Mouse (Mus musculus): ENCODE results near the gene Slc9a9.

DNA sequence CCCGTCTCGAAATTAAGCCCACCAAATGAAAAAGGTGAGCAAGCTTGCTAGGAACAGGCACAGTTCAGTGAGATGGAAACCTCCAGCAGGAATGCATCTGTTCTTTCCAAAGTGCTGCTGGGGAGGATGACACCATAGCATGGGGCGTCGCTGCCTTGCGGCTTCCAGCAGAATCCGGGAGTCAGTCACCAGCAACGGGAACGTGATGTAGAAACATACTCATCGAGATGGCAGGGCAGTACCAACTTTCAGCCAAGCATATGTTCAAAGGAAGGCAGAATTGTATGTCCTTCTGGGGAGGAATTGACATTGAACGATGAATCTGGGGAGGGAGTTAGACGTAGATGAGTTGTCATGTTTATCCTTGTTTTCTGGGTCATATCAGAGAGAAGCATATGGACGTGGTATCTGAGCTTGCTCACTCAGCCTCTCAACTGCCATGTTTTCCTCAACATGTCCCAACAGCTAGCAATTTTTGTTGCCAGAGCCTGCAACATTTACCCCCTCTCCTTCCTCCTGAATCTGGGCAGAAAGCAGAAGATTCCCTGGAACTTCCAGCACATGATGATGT lies 350.5 kb downstream of the Slc9a9 start:
- no peak for TF ChIP-seq POLR2A (IDR thresholded peaks at IDR 0.05; ENCODE audit: borderline replicate concordance, control insufficient read depth, low read depth, low read length)
- no peak for TF ChIP-seq CTCF (IDR thresholded peaks at IDR 0.05; ENCODE audit: control insufficient read depth, insufficient read depth, low read length)

All from bone marrow, adult 2 months (tissue).